9 mouse cellular contexts compared by ENCODE assay signal in the genomic region with DNA sequence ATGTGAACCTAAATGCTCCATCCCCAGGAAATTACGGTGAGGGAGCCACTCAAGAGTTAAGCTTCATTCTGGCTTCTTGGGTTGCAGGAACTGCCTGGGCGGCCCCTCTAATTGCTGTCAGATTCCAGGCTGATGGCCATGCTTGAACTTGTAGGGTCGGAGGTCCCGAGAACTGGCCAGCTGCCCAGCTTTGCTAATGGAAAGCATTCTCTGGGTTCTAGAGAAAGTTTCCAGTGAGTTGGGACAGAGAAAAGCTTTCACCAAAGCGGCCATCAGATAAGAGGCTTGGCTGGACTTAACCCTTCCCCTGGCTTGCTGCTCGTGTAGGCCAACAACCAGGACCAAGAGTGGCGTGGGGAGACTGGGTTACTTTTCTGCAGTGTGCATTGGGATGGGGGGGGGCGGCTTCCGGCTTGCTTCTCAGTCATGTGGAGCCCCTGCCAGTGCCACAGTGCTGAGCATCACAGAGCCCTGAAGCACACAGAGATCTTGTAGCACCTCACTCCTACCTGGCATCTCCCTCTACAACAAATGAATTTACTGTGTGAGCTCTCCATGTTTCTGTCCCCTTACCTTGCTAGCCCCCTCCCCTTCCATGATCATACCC. TPM values are rescaled to one million over a fixed set of nuclear protein-coding genes. Genes with fewer than 3 reads are reported as not detected.
DNase-seq lines count a peak whose midpoint lies in the region; ATAC-seq and TF ChIP-seq lines count a peak whose summit lies in the region.
"Had no signal": no experiment of that assay in that cellular context is flagged by ENCODE, and none has a peak within 500 bp of the region (broad histone marks: within the 10 kb centered on the region; RNA-seq: fewer than 3 reads in every experiment).

No protein-coding gene starts in this region.

- no peaks in the 10 kb centered on the region for H3K27me3 ChIP-seq in kidney, adult 2 months (replicated peaks; ENCODE audit: control insufficient read depth, insufficient read depth, low read length)
- no peaks in the 10 kb centered on the region for H3K27me3 ChIP-seq in lung, embryonic 16.5 days (ENCODE audit: control insufficient read depth, insufficient read depth, low read depth, low read length)

- no peaks in the 10 kb centered on the region for H3K9me3 ChIP-seq in lung, embryonic 16.5 days (ENCODE audit: control insufficient read depth, low read length)

- WGBS in kidney, adult 2 months, result 21% methylated on average over 9 of the region's 9 CpGs
- WGBS in lung, embryonic 16.5 days, result 19% methylated on average over 9 of the region's 9 CpGs

- TF ChIP-seq CTCF in kidney, adult 2 months (conservative IDR thresholded peaks at IDR 0.05; ENCODE audit: insufficient read depth, insufficient read length, low read depth, low read length), result no peak

- DNase-seq in adrenal gland, adult 2 months, result peak; percentile 50
- no peak for DNase-seq in adrenal gland, adult 8-10 months
- DNase-seq in urinary bladder, postnatal 4 days (ENCODE audit: low spot score in 2 of 2), result peak; percentile 80 to 91
- DNase-seq in urinary bladder, postnatal 10 days (ENCODE audit: low spot score), result no peak
- DNase-seq in kidney, adult 2 months, result peak; percentile 87
- no peak for DNase-seq in layer of hippocampus, adult 9-10 months (ENCODE audit: low spot score)

- H3K4me1 ChIP-seq in kidney, adult 2 months (ENCODE audit: control insufficient read depth, insufficient read depth, low read length), result peaks cover 7% of the 10 kb centered on the region; the same call in 1 of the 2 replicates
- H3K4me1 ChIP-seq in lung, embryonic 16.5 days (replicated peaks; ENCODE audit: control insufficient read depth, insufficient read depth, low read length), result peaks cover 19% of the 10 kb centered on the region

- no peak overlapping the region for H3K4me2 ChIP-seq in lung, embryonic 16.5 days (ENCODE audit: low read depth, low read length)

- H3K36me3 ChIP-seq in kidney, adult 2 months (ENCODE audit: control insufficient read depth, insufficient read depth, low read length), result no peaks in the 10 kb centered on the region
- H3K36me3 ChIP-seq in lung, embryonic 16.5 days (ENCODE audit: control insufficient read depth, insufficient read depth, low read length), result no peaks in the 10 kb centered on the region

- ATAC-seq in lung, embryonic 16.5 days (ENCODE audit: low read depth), result peak; percentile 83
- no peak for ATAC-seq in erythroid progenitor cell, adult 5-6 weeks (replicated peaks; ENCODE audit: low FRiP score, poor library complexity, severe bottlenecking)

- TF ChIP-seq POLR2A in kidney, adult 2 months (IDR thresholded peaks at IDR 0.05; ENCODE audit: low read depth, low read length), result no peak

- H3K27ac ChIP-seq in kidney, adult 2 months (ENCODE audit: insufficient read depth, low read depth, low read length), result peak overlapping the region; percentile 58
- peak overlapping the region; percentile 60 for H3K27ac ChIP-seq in lung, embryonic 16.5 days (ENCODE audit: low read length)

- H3K4me3 ChIP-seq in kidney, adult 2 months (ENCODE audit: insufficient read depth, low read depth, low read length), result no peak overlapping the region
- no peak overlapping the region for H3K4me3 ChIP-seq in lung, embryonic 16.5 days (ENCODE audit: low read length)

- no peak overlapping the region for H3K9ac ChIP-seq in lung, embryonic 16.5 days (ENCODE audit: low read length)

RNA-seq across cellular contexts. Expression of gene Spire2, which starts 15.8 kb away (rescaled TPM):
- 1 to 10 TPM; 1.4 to 2.6 TPM for total RNA-seq in adrenal gland, adult 2 months (2021)
- polyA plus RNA-seq in adrenal gland, adult 2 months (2012; rRNA removed), result 0.93 and 3.0 TPM in 2 replicates
- 1 to 10 TPM; 2.3 to 2.8 (median 2.4) TPM for total RNA-seq in adrenal gland, adult 8-10 months (2022)
- 6.0 and 7.2 TPM in 2 replicates for polyA plus RNA-seq in kidney, adult 2 months (2012; rRNA removed)
- 0.96 and 1.2 TPM in 2 replicates for polyA plus RNA-seq in lung, embryonic 16.5 days (2015; fragmentation: Nextera tagmentation; extraction: Ambion mirVana)
- total RNA-seq in erythroid progenitor cell, adult 5-6 weeks (2015; ENCODE audit: low replicate concordance), result not detected in 2 replicates
- total RNA-seq in erythroid progenitor cell, adult 5-6 weeks (2017; ENCODE audit: low replicate concordance), result not detected in 2 replicates

RNA-seq across cellular contexts. Expression of gene Tcf25, which starts 25.2 kb away (rescaled TPM):
- 100 to 1,000 TPM; 230 to 235 TPM for total RNA-seq in adrenal gland, adult 2 months (2021)
- 151 and 158 TPM in 2 replicates for polyA plus RNA-seq in adrenal gland, adult 2 months (2012; rRNA removed)
- total RNA-seq in adrenal gland, adult 8-10 months (2022), result 100 to 1,000 TPM; 223 to 301 (median 278) TPM
- 164 and 166 TPM in 2 replicates for polyA plus RNA-seq in kidney, adult 2 months (2012; rRNA removed)
- 149 TPM in 2 replicates for polyA plus RNA-seq in lung, embryonic 16.5 days (2015; fragmentation: Nextera tagmentation; extraction: Ambion mirVana)
- total RNA-seq in erythroid progenitor cell, adult 5-6 weeks (2015; ENCODE audit: low replicate concordance), result 36.4 and 48.6 TPM in 2 replicates
- total RNA-seq in erythroid progenitor cell, adult 5-6 weeks (2017; ENCODE audit: low replicate concordance), result 27.2 and 70.3 TPM in 2 replicates

RNA-seq across cellular contexts. Expression of gene Fanca, which starts 30.0 kb away (rescaled TPM):
- 1 to 10 TPM; 3.6 to 7.2 TPM for total RNA-seq in adrenal gland, adult 2 months (2021)
- 8.1 and 10.2 TPM in 2 replicates for polyA plus RNA-seq in adrenal gland, adult 2 months (2012; rRNA removed)
- 1 to 10 TPM; 4.3 to 7.4 (median 5.5) TPM for total RNA-seq in adrenal gland, adult 8-10 months (2022)
- polyA plus RNA-seq in kidney, adult 2 months (2012; rRNA removed), result 15.9 and 19.2 TPM in 2 replicates
- 23.4 and 29.4 TPM in 2 replicates for polyA plus RNA-seq in lung, embryonic 16.5 days (2015; fragmentation: Nextera tagmentation; extraction: Ambion mirVana)
- 47.9 and 75.0 TPM in 2 replicates for total RNA-seq in erythroid progenitor cell, adult 5-6 weeks (2015; ENCODE audit: low replicate concordance)
- total RNA-seq in erythroid progenitor cell, adult 5-6 weeks (2017; ENCODE audit: low replicate concordance), result 31.5 and 34.1 TPM in 2 replicates

RNA-seq across cellular contexts. Expression of gene Mc1r, which starts 58.6 kb away (rescaled TPM):
- total RNA-seq in adrenal gland, adult 2 months (2021), result not detected
- not detected in 2 replicates for polyA plus RNA-seq in adrenal gland, adult 2 months (2012; rRNA removed)
- under 1 TPM in 1 of 4 experiments, not detected in 3; 0.13 TPM for total RNA-seq in adrenal gland, adult 8-10 months (2022)
- polyA plus RNA-seq in kidney, adult 2 months (2012; rRNA removed), result not detected in 2 replicates
- polyA plus RNA-seq in lung, embryonic 16.5 days (2015; fragmentation: Nextera tagmentation; extraction: Ambion mirVana), result not detected in 2 replicates
- total RNA-seq in erythroid progenitor cell, adult 5-6 weeks (2015; ENCODE audit: low replicate concordance), result not detected in 2 replicates
- total RNA-seq in erythroid progenitor cell, adult 5-6 weeks (2017; ENCODE audit: low replicate concordance), result not detected in 2 replicates
- polyA plus RNA-seq: intestine, embryonic 14.5 days had no signal

Comparison
In these comparisons a context has a peak if more than half of its experiments do, and no peak if none do; other contexts are left out.
1. DNase-seq: peak in adrenal gland, adult 2 months (single experiment), urinary bladder, postnatal 4 days (2 of 2) and kidney, adult 2 months (single experiment); none in adrenal gland, adult 8-10 months (single experiment), urinary bladder, postnatal 10 days (single experiment) and layer of hippocampus, adult 9-10 months (single experiment).